ENCODE assay signal across 30 mouse cellular contexts in genomic region chr3:103066927-103067326, GRCm38 (mm10). TPM values are rescaled to one million over a fixed set of nuclear protein-coding genes. Genes with fewer than 3 reads are reported as not detected.
DNase-seq lines count a peak whose midpoint lies in the region; ATAC-seq and TF ChIP-seq lines count a peak whose summit lies in the region.
"Had no signal": no experiment of that assay in that cellular context is flagged by ENCODE, and none has a peak within 500 bp of the region (broad histone marks: within the 10 kb centered on the region; RNA-seq: fewer than 3 reads in every experiment).

No protein-coding gene starts in this region.

- TF ChIP-seq EP300 in liver, postnatal 0 days (IDR thresholded peaks at IDR 0.05; ENCODE audit: low read depth), result no peak
- no peak for TF ChIP-seq EP300 in stomach, postnatal 0 days (optimal IDR thresholded peaks at IDR 0.05)

- no peak for ATAC-seq in liver, embryonic 11.5 days (replicated peaks; ENCODE audit: low FRiP score)
- no peak for ATAC-seq in liver, postnatal 0 days
- peak; percentile 58; the same call in 1 of the 2 replicates for ATAC-seq in stomach, embryonic 15.5 days (ENCODE audit: insufficient read depth, low FRiP score, low read depth)
- peak; percentile 88 for ATAC-seq in stomach, postnatal 0 days (ENCODE audit: low FRiP score, low TSS enrichment)
- ATAC-seq: activated CD4-positive, CD25-positive, alpha-beta regulatory T cell, adult 4 months; CD4-positive, CD25-positive, alpha-beta regulatory T cell, adult 4 months; forebrain, embryonic 14.5 days; forebrain, embryonic 16.5 days had no signal

- no peak overlapping the region for H3K27ac ChIP-seq in liver, embryonic 11.5 days (ENCODE audit: low read depth, low read length)
- H3K27ac ChIP-seq in liver, postnatal 0 days (ENCODE audit: low read depth), result no peak overlapping the region
- no peak overlapping the region; the same call in 1 of the 2 replicates for H3K27ac ChIP-seq in stomach, embryonic 15.5 days
- no peak overlapping the region for H3K27ac ChIP-seq in stomach, postnatal 0 days (replicated peaks)
- H3K27ac ChIP-seq: embryonic facial prominence, embryonic 13.5 days; embryonic facial prominence, embryonic 15.5 days; forebrain, embryonic 10.5 days; forebrain, embryonic 12.5 days had no signal

- no peak overlapping the region for H3K4me2 ChIP-seq in liver, embryonic 11.5 days
- no peak overlapping the region for H3K4me2 ChIP-seq in liver, postnatal 0 days (ENCODE audit: low read depth, low read length)
- no peak overlapping the region for H3K4me2 ChIP-seq in stomach, embryonic 15.5 days
- H3K4me2 ChIP-seq in stomach, postnatal 0 days (replicated peaks; ENCODE audit: low read depth), result no peak overlapping the region
- H3K4me2 ChIP-seq: embryonic facial prominence, embryonic 13.5 days; embryonic facial prominence, embryonic 15.5 days; forebrain, embryonic 12.5 days had no signal

- no peaks in the 10 kb centered on the region for H3K27me3 ChIP-seq in liver, embryonic 11.5 days (replicated peaks; ENCODE audit: control insufficient read depth, insufficient read depth, low read length)
- no peaks in the 10 kb centered on the region for H3K27me3 ChIP-seq in liver, postnatal 0 days (ENCODE audit: insufficient read depth, low read length)
- no peaks in the 10 kb centered on the region for H3K27me3 ChIP-seq in stomach, embryonic 15.5 days (replicated peaks)
- no peaks in the 10 kb centered on the region for H3K27me3 ChIP-seq in stomach, postnatal 0 days (ENCODE audit: control insufficient read depth, insufficient read depth, low read length)
- H3K27me3 ChIP-seq: CH12.LX; embryonic facial prominence, embryonic 13.5 days; embryonic facial prominence, embryonic 15.5 days; forebrain, embryonic 12.5 days had no signal

- H3K4me3 ChIP-seq in liver, embryonic 11.5 days (ENCODE audit: low read depth, low read length), result no peak overlapping the region
- no peak overlapping the region for H3K4me3 ChIP-seq in liver, postnatal 0 days (ENCODE audit: low read depth, low read length)
- no peak overlapping the region for H3K4me3 ChIP-seq in stomach, embryonic 15.5 days (replicated peaks)
- H3K4me3 ChIP-seq in stomach, postnatal 0 days (ENCODE audit: low read depth, low read length), result no peak overlapping the region
- H3K4me3 ChIP-seq: embryonic facial prominence, embryonic 13.5 days; embryonic facial prominence, embryonic 15.5 days; erythroblast, embryonic 14.5 days; forebrain, embryonic 10.5 days; forebrain, embryonic 12.5 days had no signal

- WGBS in liver, embryonic 11.5 days, result 92% methylated on average over 8 of the region's 8 CpGs
- WGBS in liver, postnatal 0 days (ENCODE audit: insufficient replicate concordance), result 85% methylated on average over 8 of the region's 8 CpGs
- 85% methylated on average over 8 of the region's 8 CpGs for WGBS in stomach, embryonic 15.5 days
- WGBS in stomach, postnatal 0 days, result 56% methylated on average over 8 of the region's 8 CpGs

- H3K9ac ChIP-seq in liver, embryonic 11.5 days (ENCODE audit: low read depth, low read length), result no peak overlapping the region
- H3K9ac ChIP-seq in liver, postnatal 0 days (replicated peaks), result no peak overlapping the region
- H3K9ac ChIP-seq in stomach, embryonic 15.5 days, result no peak overlapping the region
- no peak overlapping the region for H3K9ac ChIP-seq in stomach, postnatal 0 days (ENCODE audit: low read length)
- H3K9ac ChIP-seq: embryonic facial prominence, embryonic 13.5 days; embryonic facial prominence, embryonic 15.5 days; forebrain, embryonic 12.5 days had no signal

- no peak for TF ChIP-seq CTCF in liver, postnatal 0 days (IDR thresholded peaks at IDR 0.05; ENCODE audit: low read depth)
- no peak for TF ChIP-seq CTCF in stomach, postnatal 0 days (IDR thresholded peaks at IDR 0.05; ENCODE audit: low read depth)

- peaks cover 43% of the 10 kb centered on the region for H3K36me3 ChIP-seq in liver, embryonic 11.5 days (ENCODE audit: control insufficient read depth, insufficient read depth, low read length)
- H3K36me3 ChIP-seq in liver, postnatal 0 days (replicated peaks; ENCODE audit: insufficient read depth, low read length), result peaks cover 47% of the 10 kb centered on the region
- H3K36me3 ChIP-seq in stomach, embryonic 15.5 days, result peaks cover 39% of the 10 kb centered on the region
- H3K36me3 ChIP-seq in stomach, postnatal 0 days (ENCODE audit: control insufficient read depth, insufficient read depth, low read length), result peaks cover 28% of the 10 kb centered on the region

- DNase-seq in heart, adult 11 months, result peak; percentile 50
- DNase-seq in heart, adult 18-20 months, result no peak
- peak; percentile 20 for DNase-seq in liver, embryonic 11.5 days (ENCODE audit: low spot score)
- no peak for DNase-seq in liver, postnatal 0 days
- peak; percentile 32 for DNase-seq in stomach, postnatal 0 days (ENCODE audit: low spot score)
- DNase-seq in urinary bladder, postnatal 10 days (ENCODE audit: low spot score), result no peak
- DNase-seq in spleen, postnatal 14 days (ENCODE audit: low spot score in 2 of 2), result no peak
- DNase-seq: adrenal gland, adult 8-10 months; adrenal gland, postnatal 14 days; adrenal gland, postnatal 36 days; B cell, adult 2 months; cerebellum, adult 11-12 months; cerebellum, adult 2 months; cerebellum, adult 9-10 months; cerebellum, postnatal 10 days; cerebellum, postnatal 25 days had no signal

- H3K9me3 ChIP-seq in liver, embryonic 11.5 days (ENCODE audit: control insufficient read depth, low read length), result no peaks in the 10 kb centered on the region
- no peaks in the 10 kb centered on the region for H3K9me3 ChIP-seq in liver, postnatal 0 days (ENCODE audit: low read length)
- H3K9me3 ChIP-seq in stomach, embryonic 15.5 days, result no peaks in the 10 kb centered on the region
- H3K9me3 ChIP-seq in stomach, postnatal 0 days (ENCODE audit: control insufficient read depth, low read length), result no peaks in the 10 kb centered on the region
- H3K9me3 ChIP-seq: embryonic facial prominence, embryonic 13.5 days; embryonic facial prominence, embryonic 15.5 days; forebrain, embryonic 10.5 days; forebrain, embryonic 12.5 days; G1E had no signal

- H3K4me1 ChIP-seq in liver, embryonic 11.5 days (replicated peaks; ENCODE audit: control insufficient read depth, insufficient read depth, low read length), result no peaks in the 10 kb centered on the region
- H3K4me1 ChIP-seq in liver, postnatal 0 days (ENCODE audit: insufficient read depth), result no peaks in the 10 kb centered on the region
- no peaks in the 10 kb centered on the region for H3K4me1 ChIP-seq in stomach, embryonic 15.5 days
- H3K4me1 ChIP-seq in stomach, postnatal 0 days (replicated peaks; ENCODE audit: control insufficient read depth, insufficient read depth), result no peaks in the 10 kb centered on the region
- H3K4me1 ChIP-seq: embryonic facial prominence, embryonic 13.5 days; embryonic facial prominence, embryonic 15.5 days; forebrain, embryonic 10.5 days; forebrain, embryonic 12.5 days had no signal

RNA-seq across cellular contexts. Expression of gene Ampd1, which starts 6.9 kb away (rescaled TPM):
- not detected for total RNA-seq in heart, adult 18-20 months (2021)
- polyA plus RNA-seq in liver, embryonic 11.5 days (2014; fragmentation: Nextera tagmentation; extraction: Ambion mirVana), result 0.40 and 0.53 TPM in 2 replicates
- 0.37 TPM in 1 of 2 replicates, not detected in the other for polyA plus RNA-seq in liver, postnatal 0 days (2015; fragmentation: Nextera tagmentation; extraction: Ambion mirVana)
- polyA plus RNA-seq in stomach, embryonic 15.5 days (2015; fragmentation: Nextera tagmentation; extraction: Ambion mirVana), result 0.44 TPM in 1 of 2 replicates, not detected in the other
- polyA plus RNA-seq in stomach, postnatal 0 days (2015; fragmentation: Nextera tagmentation; extraction: Ambion mirVana), result 0.19 and 0.28 TPM in 2 replicates
- total RNA-seq: adrenal gland, adult 8-10 months; adrenal gland, postnatal 14 days; adrenal gland, postnatal 36 days; CH12.LX had no signal
- polyA plus RNA-seq: cerebellum, adult 2 months; cortical plate, adult 2 months; embryonic facial prominence, embryonic 11.5 days; erythroblast, embryonic 14.5 days; forebrain, embryonic 10.5 days; forebrain, embryonic 12.5 days; forebrain, embryonic 14.5 days; forebrain, embryonic 16.5 days; G1E had no signal

RNA-seq across cellular contexts. Expression of gene Nras, which starts 8.8 kb away (rescaled TPM):
- total RNA-seq in heart, adult 18-20 months (2021), result 10 to 100 TPM; 44.3 to 46.7 TPM
- polyA plus RNA-seq in liver, embryonic 11.5 days (2014; fragmentation: Nextera tagmentation; extraction: Ambion mirVana), result 102 and 112 TPM in 2 replicates
- polyA plus RNA-seq in liver, postnatal 0 days (2015; fragmentation: Nextera tagmentation; extraction: Ambion mirVana), result 16.2 and 19.4 TPM in 2 replicates
- 79.8 and 84.2 TPM in 2 replicates for polyA plus RNA-seq in stomach, embryonic 15.5 days (2015; fragmentation: Nextera tagmentation; extraction: Ambion mirVana)
- polyA plus RNA-seq in stomach, postnatal 0 days (2015; fragmentation: Nextera tagmentation; extraction: Ambion mirVana), result 47.6 and 47.9 TPM in 2 replicates

RNA-seq across cellular contexts. Expression of gene Dennd2c, which starts 35.5 kb away (rescaled TPM):
- 1 to 10 TPM; 1.2 to 1.6 TPM for total RNA-seq in heart, adult 18-20 months (2021)
- 8.2 and 8.8 TPM in 2 replicates for polyA plus RNA-seq in liver, embryonic 11.5 days (2014; fragmentation: Nextera tagmentation; extraction: Ambion mirVana)
- polyA plus RNA-seq in liver, postnatal 0 days (2015; fragmentation: Nextera tagmentation; extraction: Ambion mirVana), result 2.7 and 2.8 TPM in 2 replicates
- 6.1 and 6.5 TPM in 2 replicates for polyA plus RNA-seq in stomach, embryonic 15.5 days (2015; fragmentation: Nextera tagmentation; extraction: Ambion mirVana)
- polyA plus RNA-seq in stomach, postnatal 0 days (2015; fragmentation: Nextera tagmentation; extraction: Ambion mirVana), result 5.6 and 6.8 TPM in 2 replicates

RNA-seq across cellular contexts. Expression of gene Csde1, which starts 46.7 kb away (rescaled TPM):
- 100 to 1,000 TPM; 557 to 574 TPM for total RNA-seq in heart, adult 18-20 months (2021)
- 254 and 288 TPM in 2 replicates for polyA plus RNA-seq in liver, embryonic 11.5 days (2014; fragmentation: Nextera tagmentation; extraction: Ambion mirVana)
- polyA plus RNA-seq in liver, postnatal 0 days (2015; fragmentation: Nextera tagmentation; extraction: Ambion mirVana), result 75.0 and 85.1 TPM in 2 replicates
- 291 and 302 TPM in 2 replicates for polyA plus RNA-seq in stomach, embryonic 15.5 days (2015; fragmentation: Nextera tagmentation; extraction: Ambion mirVana)
- polyA plus RNA-seq in stomach, postnatal 0 days (2015; fragmentation: Nextera tagmentation; extraction: Ambion mirVana), result 142 and 148 TPM in 2 replicates

Comparison
In these comparisons a context has a peak if more than half of its experiments do, and no peak if none do; other contexts are left out.
1. DNase-seq: peak in heart, adult 11 months (single experiment), liver, embryonic 11.5 days (single experiment) and stomach, postnatal 0 days (single experiment); none in heart, adult 18-20 months (0 of 2), liver, postnatal 0 days (single experiment), urinary bladder, postnatal 10 days (single experiment) and spleen, postnatal 14 days (0 of 2).
2. ATAC-seq: peak in stomach, embryonic 15.5 days (single experiment) and stomach, postnatal 0 days (single experiment); none in liver, embryonic 11.5 days (single experiment) and liver, postnatal 0 days (single experiment).